Mouse (Mus musculus): ENCODE measurements around the gene Lancl1. TPM values are rescaled to one million over a fixed set of nuclear protein-coding genes. Genes with fewer than 3 reads are reported as not detected.

The Lancl1 gene
- total RNA-seq, 4 experiments from 2014 or later: 196 to 219 (median 217) TPM

DNA sequence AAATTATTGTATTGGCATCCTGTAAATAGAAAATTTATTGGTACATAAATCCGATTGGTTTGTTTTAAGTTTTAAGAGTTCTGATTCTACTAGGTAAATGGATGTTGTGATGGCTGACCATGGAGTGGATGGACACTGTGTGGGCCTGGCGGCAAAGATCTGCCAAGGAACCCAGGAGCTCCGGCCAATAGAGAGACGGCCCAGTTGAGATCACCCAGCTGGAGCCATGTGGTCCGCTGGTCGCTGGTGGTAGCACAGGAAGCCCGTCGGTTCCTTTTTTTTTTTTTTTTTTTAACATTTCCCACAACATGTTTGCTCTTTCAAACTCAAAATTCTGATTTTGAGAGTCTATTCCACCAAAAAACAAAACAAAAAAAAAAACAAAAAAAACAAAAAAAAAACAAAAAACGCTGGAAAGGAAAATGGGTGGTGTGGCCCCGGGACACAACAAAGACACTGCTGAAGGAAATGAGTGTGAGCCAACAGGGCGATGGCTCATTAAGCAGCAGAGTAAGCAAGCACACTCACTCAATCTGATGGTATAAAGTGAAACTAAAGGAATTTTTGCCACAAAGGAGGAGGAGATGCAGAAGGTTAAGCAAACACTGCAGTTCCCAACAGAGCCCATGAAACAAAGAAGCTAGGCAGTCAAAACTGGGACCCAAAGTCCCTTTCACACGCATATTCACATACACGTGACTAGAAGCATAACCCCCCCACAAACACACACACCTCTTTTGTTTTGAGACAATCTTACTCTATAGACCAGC, 21.4 kb downstream of the Lancl1 start:
- no peak for DNase-seq (ENCODE audit: low spot score in 2 of 2)

DNA sequence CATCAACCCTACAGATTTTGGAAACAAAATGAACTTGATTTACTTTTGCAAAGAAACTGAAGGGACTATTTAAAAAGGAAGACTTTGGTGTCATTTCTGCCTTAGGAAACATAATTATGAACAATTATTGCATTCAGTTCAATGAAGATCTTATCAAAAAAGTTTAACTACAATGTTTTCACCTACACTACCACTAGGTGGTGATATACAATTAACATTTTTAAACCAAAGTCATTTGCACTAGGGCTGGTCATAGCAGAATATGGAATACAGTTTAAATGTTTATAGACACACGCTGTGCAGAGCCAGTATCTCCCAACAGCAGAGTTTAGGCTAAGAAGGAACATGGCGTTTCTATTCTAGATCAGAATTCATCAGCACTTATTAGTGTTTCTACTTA, 24.5 kb downstream of the Lancl1 start:
- no peak for DNase-seq (ENCODE audit: low spot score in 2 of 2)

DNA sequence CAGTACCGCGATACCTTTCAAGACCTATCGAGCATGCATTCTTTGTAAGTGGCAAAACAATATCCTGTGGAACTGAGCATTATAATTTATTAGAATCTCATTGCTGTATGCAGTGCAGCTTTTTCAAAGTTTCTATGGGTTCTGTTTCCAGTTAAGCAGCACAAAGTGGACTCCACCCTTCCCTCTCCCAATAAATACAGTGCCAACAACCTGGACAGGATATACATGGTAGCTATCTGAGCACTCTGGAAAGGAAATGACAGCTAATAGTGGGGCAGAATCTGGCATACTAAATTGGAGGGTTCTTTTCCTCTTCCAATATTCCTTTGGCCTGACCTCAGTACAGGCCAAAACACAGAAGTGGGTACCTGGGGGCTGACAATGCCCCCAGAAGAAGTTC, 28.2 kb downstream of the Lancl1 start:
- no peak for DNase-seq (ENCODE audit: low spot score in 2 of 2)

DNA sequence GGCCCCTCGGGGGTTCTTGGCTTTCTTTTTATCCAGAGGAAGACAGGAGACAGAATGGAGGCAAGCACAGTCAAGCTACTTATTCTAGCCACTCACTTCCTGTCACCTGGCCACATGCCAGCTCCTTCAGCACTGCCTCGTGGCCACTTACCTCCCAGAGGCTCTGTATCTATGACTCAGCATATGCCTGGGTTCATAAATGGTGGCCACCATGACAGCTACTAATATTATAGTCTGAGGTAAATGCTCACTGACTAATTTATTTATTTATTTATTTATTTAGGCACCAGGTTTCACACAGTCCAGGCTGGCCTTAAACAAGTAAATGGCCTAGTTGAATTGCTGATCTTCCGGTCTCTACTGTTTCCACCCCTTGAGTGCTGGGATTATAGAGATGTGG, 35.0 kb downstream of the Lancl1 start:
- no peak for DNase-seq (ENCODE audit: low spot score in 2 of 2)

DNA sequence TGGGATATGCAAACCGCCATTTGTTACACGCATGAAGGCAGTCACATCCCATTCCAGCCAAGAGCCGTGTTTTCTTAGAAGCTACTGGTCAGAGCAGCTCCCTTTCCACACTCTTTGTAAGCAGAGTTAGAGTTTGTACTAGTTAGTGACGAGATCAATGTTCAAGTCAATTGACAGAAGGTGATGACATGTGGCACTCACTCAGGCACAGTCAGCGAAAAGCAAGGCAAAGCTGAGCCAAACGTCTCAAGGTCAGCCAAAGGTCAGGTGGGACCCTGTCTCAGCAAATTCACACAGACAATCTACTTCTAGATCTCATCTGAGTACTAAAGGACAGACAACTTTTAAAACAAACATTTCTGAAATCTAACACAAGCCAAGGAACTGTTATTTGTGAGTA, 36.4 kb downstream of the Lancl1 start:
- DNase-seq (ENCODE audit: low spot score in 2 of 2): no peak

DNA sequence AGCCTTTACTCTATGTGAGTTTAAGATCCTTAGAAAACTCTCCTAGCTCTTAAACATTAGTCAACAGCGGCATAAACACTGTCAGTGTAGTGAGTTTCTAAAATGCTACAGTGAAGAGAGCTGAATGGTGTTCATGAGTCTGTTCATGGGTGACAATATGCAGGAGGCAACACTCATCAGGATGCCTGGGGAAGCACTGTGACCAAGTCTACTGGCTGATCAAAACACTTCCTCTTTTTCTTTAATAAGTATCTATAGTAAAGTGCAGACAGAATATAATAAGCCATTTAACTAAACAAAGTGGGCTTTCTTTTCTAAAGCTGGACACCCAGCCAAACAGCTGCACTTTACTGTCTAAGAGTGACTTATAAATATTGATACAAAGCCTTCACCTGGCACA, 37.3 kb downstream of the Lancl1 start:
- no peak for DNase-seq (ENCODE audit: low spot score in 2 of 2)

DNA sequence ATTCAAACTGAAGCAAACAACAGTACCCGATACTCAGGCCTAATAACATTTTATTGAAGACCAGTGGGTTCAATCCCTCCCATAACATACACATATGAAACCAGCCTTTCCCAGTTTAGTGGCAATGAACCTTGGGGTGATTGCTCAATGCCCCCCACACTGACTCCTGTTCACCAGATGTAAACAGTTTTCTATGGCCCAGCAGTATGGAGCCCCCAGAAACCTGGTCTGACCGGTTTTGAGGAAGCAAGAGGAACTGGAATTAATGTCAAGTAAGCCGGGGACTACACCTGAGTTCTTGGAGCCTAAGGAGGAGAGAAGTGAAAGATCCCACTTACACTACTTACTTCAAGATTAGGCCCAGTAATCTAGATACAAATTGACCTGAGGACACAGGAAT, 38.2 kb downstream of the Lancl1 start:
- no peak for DNase-seq (ENCODE audit: low spot score in 2 of 2)

DNA sequence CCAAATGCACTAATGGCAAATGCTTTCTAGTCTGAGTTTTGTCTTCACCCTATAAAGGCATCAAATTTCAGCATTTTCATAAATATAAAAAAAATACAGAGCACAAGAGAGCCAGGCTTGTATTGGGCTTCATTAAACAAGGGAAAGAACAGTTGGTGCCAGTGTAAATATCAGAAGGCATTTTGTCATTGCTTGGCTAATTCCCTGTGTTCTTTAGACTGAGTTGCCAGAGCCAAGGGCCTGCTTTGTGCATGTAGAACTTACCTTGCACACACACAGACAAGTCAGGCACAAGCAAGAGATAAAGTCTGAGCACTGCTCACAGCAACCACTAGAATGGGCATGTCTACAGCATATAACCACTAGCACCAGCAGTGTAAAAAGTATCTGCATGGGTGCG, 40.1 kb downstream of the Lancl1 start:
- DNase-seq (ENCODE audit: low spot score in 2 of 2): no peak

DNA sequence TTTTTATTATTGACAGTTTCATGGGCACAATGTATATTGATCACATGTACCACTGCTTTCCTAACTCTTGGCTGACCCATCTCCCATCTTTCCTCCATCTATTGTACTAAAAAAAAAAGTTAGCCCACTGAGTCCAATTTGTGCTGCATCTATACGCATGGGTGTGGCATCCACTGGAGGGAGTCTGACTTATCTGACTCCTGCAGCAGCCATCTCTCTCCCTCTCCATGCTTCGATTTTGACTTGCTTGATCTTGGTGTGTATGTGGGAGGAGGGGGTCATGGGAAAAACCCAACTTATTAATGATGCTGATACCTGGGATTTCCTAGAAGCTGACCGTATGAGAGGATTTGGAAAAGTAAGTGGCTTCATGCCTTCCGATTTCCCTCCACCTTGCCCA, 40.5 kb downstream of the Lancl1 start:
- DNase-seq (ENCODE audit: low spot score in 2 of 2): no peak

DNA sequence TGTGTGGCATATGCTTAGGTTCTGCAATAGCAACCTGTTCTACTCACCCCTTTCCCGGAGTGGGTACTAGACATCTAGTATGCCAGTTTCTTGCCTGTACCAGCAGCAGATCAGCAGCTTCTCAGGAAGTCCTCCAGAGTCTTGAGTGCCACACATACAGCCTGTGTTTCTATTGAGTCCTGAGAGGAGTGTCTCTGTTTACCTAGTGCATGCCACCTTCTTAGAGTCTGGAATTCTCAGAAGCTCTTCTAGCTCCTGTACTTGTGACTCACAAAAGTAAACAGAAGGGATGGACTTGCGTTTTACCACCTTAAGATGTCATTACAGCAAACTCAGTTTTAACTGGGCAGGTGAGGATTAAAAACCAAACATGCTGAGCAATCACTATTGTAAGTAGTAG, 41.9 kb downstream of the Lancl1 start:
- DNase-seq (ENCODE audit: low spot score in 2 of 2): no peak

DNA sequence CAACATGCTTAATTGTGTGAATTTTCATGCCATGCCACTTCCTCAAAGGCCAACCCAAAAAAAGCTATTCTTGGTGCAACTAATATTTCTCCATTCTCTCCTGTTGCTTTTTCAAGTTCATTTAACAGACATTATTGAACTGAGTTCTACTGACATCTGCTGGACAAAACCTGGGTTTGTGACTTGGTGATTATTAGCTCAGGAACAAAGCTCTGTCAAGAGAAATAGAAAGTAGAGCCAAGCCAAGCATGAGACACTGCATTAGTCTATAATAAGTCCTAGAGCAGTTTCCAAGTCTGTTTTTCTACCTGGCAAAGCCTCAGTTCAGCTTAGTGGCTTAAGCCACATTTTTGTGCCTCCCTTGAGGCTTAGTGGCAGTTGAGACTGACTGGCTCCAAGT, 45.9 kb downstream of the Lancl1 start:
- DNase-seq (ENCODE audit: low spot score in 2 of 2): no peak

DNA sequence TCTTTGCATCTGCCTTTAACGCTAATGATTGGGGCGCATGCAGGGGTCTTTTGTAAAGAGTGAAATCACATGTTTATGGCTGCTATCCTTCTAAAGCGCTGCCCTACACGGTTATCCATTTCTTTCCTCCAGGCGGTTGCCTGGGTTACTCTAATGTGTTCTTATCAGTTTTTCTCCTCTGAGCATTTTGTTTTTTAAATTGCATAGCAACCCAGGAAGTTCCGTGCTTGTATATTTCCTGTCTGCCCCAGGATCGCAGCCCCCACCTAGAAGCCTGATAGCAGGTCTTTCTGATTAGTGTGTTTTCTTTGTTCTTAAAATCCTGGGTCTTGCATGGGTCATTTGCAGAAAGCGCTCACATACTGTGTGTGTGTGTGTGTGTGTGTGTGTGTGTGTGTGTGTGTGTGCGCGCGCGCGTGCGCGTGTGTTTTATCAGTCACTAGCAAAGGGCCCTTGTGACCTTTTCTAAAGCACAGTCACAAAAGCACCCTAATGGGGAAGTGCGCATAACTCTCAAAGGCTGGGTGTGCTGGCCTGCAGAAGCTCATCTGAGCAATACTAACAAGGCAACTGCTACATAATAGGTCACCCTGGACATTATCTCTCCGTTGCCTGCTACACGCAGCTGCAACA, 51.0 kb downstream of the Lancl1 start:
- DNase-seq (ENCODE audit: low spot score in 2 of 2): no peak

DNA sequence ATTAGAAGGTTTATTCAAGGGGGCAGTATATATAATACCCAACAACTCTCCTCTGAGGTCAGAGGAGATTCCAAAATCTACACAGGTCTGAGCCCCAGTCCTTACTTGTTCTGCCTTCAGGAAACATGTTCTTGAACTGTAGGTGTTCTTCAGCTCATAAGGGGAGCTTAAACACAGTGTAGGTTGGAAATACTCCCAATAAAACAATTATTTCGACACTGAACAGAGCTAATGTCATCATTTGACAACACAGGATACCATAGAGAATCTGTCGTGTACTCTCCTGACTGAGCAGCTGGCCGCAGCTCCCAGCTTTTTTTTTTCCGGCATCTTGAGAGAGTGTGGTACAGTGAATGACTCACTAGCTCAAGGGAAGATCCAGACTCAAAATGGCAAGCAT, 52.8 kb downstream of the Lancl1 start:
- no peak for DNase-seq (ENCODE audit: low spot score in 2 of 2)

DNA sequence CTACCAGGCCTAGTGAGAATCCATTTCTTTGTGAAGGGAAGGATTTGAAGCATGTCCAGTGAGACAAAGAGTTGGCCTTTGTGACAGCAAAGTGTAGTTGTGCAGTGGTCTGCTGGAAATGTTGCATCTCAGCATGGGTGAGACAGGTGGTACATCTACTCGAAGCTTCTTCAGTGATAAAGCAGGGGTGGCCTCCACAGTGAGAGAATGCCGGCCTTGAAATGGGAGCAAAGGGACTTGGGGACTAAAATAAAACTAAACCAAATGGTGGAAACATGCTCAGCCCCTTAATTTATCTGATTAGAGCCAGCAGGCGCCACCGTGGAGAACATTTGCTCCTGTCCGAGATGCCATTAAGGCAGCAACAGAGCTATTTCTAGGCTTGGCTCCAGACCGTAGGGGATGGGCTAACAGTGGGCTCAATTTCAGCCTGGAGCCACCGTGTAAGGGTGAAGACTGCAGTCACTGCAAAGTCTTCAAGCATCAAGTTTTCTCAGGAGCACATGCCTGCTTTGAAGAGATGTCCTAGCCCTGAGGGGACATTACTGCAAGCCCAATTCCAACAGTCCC, 53.5 kb downstream of the Lancl1 start:
- no peak for DNase-seq (ENCODE audit: low spot score in 2 of 2)

DNA sequence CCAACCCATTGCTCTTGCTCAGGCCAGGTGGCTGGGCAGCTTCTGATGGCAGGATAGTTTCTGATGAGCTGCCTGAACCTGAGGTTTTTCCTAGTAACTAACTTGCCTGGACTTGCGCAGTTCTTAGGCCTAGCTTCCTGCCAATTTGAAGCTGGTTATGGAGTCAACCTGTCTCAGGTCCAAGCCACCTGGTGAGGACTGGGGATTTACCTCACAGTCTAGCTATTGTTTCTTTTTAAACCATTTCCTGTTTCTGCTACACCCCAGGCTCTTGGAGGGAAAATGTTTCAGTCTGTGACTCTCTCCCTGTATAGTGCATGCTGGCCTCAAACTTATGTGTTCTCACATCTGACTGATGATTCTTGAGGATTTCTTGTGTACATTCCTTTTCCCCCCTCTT, 58.5 kb downstream of the Lancl1 start:
- DNase-seq (ENCODE audit: low spot score in 2 of 2): no peak

DNA sequence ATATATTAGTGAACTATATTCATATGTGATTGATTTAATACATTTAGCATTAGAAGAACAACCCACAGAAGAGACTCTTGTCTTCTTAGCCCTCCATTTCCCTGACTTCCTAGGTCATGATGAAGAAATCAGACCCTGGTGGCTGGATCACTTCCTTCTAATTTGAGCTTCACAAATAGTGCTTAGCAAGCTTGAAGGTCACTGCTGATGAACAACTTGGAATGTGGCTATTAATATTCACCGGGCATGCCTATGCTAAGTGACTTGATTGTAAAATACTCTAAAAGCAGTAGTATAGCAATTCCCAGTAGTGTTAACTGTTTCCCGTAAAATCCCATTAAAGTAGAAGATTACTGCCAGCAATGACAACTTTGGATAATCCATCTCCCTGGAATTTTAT, 63.2 kb downstream of the Lancl1 start:
- no peak for DNase-seq (ENCODE audit: low spot score in 2 of 2)

DNA sequence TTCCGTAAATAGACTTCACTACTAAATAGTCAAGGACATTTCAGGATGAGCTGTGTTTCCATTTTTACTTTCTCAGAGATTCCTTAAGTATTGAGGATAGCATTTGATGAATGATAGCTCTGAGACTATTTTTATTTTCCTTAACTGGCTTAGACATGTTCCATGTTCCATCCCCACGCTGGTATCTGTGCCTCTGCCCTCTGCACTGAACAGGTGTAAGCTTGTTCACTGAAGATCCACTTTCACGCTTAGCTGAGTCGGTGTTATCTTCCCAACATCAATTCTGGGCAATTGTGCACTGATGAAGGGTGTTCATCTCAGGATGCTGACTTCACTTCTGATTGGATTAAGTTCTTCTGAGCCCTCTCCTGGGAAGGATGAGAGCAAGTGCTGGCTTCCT, 73.8 kb downstream of the Lancl1 start:
- DNase-seq (ENCODE audit: low spot score in 2 of 2): no peak

DNA sequence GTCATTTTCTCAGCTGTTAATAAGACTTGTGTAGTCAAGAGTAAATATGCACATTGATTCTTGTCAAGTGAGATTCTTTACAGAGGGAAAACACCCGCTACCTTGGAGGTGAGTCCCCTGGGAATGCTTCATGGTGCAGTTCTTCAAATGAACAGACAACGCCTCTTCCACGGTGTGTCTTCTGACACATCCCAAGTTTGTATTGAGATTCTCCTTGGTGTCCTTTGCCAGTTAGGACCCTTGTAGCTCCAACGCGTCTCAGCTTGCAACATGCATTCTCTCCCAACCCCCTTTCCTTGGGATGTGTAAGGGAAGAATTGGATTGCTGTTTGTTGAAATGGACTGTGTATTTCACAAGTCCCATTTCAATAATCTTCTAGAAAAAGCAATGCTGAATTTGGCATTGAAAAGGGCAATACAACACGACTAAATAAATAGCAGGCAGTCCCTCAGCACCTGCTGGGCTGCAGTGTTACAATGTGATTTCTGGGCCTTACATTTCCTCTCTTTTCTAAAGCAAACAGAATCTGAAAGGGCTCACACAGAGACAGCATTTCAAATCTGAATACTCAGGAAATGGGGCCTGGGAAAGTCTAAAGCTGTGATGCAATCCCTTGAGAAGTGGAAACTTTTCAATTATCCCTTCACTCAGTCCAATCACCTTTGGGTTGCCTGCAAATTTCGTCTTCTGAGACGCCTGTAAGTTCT, 78.0 kb downstream of the Lancl1 start:
- no peak for DNase-seq (ENCODE audit: low spot score in 2 of 2)

DNA sequence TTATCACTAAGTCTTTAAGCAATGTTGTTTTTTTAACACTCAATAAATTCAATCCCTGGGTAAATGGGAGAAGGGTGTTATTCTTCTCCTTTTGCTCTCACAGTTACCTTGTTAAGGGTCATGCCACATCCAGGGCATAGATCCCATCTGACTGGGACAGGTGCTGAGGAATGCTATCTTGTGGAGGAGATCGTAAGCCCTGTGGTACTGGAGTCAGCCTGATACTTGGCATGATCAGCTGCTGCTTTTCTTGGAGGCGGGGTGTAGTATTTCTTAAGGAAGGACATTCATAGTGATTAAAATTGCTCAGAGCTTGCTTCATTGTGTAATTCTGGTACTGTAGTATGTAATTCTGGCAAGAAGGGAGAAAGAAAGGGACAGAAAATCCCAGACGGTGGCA, 81.3 kb downstream of the Lancl1 start:
- no peak for DNase-seq (ENCODE audit: low spot score in 2 of 2)

DNA sequence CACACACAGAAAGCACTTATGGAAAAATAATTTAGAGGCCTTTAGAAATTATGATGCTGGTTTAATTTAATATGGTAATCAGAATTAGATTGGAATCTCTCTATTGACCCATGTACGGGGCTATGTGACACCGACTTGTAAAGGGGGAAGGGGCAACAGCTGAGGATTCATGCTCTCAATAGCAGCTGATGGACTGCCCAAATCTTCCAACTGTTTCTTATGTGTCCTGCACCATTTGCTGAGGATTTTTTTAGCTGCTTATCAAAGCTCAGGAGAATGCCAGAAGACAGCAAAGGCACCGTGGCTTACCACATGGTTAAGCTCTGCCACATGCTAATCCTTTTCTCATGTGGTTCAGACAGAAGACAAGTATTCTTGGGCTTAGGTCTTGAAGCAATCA, 87.6 kb downstream of the Lancl1 start:
- DNase-seq (ENCODE audit: low spot score in 2 of 2): no peak

All from left cerebral cortex, adult 8-10 months (tissue).